11 mouse cellular contexts compared by ENCODE assay signal in the genomic region with DNA sequence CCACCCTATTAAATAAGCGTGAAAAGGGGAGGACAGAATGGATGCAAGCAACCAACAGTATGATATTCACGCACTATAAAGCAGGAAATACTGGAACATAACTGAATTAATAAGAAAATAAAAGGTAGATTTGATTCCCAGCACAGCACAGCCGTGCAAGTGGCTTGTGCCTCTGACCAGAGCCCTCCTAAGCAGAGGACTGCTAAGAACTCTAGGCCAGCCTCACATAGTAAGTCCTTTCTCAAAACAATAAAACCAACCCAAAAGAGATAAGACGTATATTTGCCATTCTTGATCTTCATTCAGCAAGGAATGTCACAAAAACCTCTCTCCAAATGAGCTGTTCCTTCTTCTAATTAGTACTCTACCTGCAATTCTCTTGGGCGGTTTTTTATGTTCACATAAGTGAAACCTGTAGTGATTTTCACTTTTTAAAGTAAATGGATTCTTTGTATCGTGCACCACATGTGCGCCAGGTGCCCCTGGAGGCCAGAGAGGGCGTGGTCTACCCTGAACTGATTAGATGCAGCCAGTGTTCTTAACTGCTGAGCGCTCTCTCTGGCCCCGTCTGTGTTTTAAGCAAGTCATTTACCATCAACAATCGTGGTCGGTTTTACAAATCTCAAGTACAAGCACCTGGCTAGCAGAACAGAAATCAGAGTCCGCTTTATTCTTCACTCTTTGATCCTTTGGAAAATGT.
DNase-seq lines count a peak whose midpoint lies in the region; ATAC-seq and TF ChIP-seq lines count a peak whose summit lies in the region.
"Had no signal": no experiment of that assay in that cellular context is flagged by ENCODE, and none has a peak within 500 bp of the region (broad histone marks: within the 10 kb centered on the region; RNA-seq: fewer than 3 reads in every experiment).

No protein-coding gene starts in this region.

- no peak overlapping the region for H3K4me2 ChIP-seq in embryonic facial prominence, embryonic 14.5 days (ENCODE audit: low read depth, low read length)
- H3K4me2 ChIP-seq in stomach, postnatal 0 days (replicated peaks; ENCODE audit: low read depth), result no peak overlapping the region
- no peak overlapping the region for H3K4me2 ChIP-seq in hindbrain, embryonic 11.5 days (replicated peaks; ENCODE audit: low read depth, low read length)
- H3K4me2 ChIP-seq: heart, embryonic 12.5 days had no signal

- DNase-seq in kidney, postnatal 14 days, result peak; percentile 14
- DNase-seq in kidney, postnatal 10 days, result no peak
- DNase-seq in embryonic facial prominence, embryonic 14.5 days (ENCODE audit: low spot score), result peak; percentile 30
- DNase-seq in liver, result peak; percentile 69
- DNase-seq in stomach, postnatal 0 days (ENCODE audit: low spot score), result peak; percentile 73
- DNase-seq in right cerebral cortex, postnatal 14 days, result no peak
- DNase-seq in hindbrain, embryonic 11.5 days (ENCODE audit: low spot score), result no peak
- DNase-seq: lung, adult 18-20 months had no signal

- no peak overlapping the region for H3K27ac ChIP-seq in embryonic facial prominence, embryonic 14.5 days (replicated peaks; ENCODE audit: low read depth, low read length)
- H3K27ac ChIP-seq in stomach, postnatal 0 days (replicated peaks), result no peak overlapping the region; the same call in 1 of the 2 replicates
- H3K27ac ChIP-seq in hindbrain, embryonic 11.5 days (ENCODE audit: low read depth, low read length), result no peak overlapping the region

- H3K9ac ChIP-seq in embryonic facial prominence, embryonic 14.5 days (ENCODE audit: low read depth, low read length), result no peak overlapping the region
- no peak overlapping the region for H3K9ac ChIP-seq in stomach, postnatal 0 days (ENCODE audit: low read length)
- H3K9ac ChIP-seq in hindbrain, embryonic 11.5 days (ENCODE audit: low read depth, low read length), result no peak overlapping the region
- H3K9ac ChIP-seq: heart, embryonic 12.5 days had no signal

- TF ChIP-seq CTCF in stomach, postnatal 0 days (IDR thresholded peaks at IDR 0.05; ENCODE audit: low read depth), result no peak

- TF ChIP-seq EP300 in stomach, postnatal 0 days (optimal IDR thresholded peaks at IDR 0.05), result no peak

- ATAC-seq in embryonic facial prominence, embryonic 14.5 days (ENCODE audit: low read depth), result no peak
- ATAC-seq in stomach, postnatal 0 days (ENCODE audit: low FRiP score, low TSS enrichment), result peak; percentile 76
- no peak for ATAC-seq in megakaryocyte, adult 5-6 weeks (ENCODE audit: poor library complexity, severe bottlenecking)
- ATAC-seq in hindbrain, embryonic 11.5 days (ENCODE audit: low FRiP score), result no peak
- ATAC-seq: inflammation-experienced regulatory T-cells, adult 6 months had no signal

- H3K4me1 ChIP-seq in embryonic facial prominence, embryonic 14.5 days (ENCODE audit: control insufficient read depth, insufficient read depth, low read length), result peaks cover 30% of the 10 kb centered on the region
- peaks cover 4% of the 10 kb centered on the region; the same call in 1 of the 2 replicates for H3K4me1 ChIP-seq in stomach, postnatal 0 days (replicated peaks; ENCODE audit: control insufficient read depth, insufficient read depth)
- H3K4me1 ChIP-seq in hindbrain, embryonic 11.5 days (replicated peaks; ENCODE audit: control insufficient read depth, insufficient read depth, low read length), result peaks cover 7% of the 10 kb centered on the region; the same call in 1 of the 2 replicates

- peaks cover 9% of the 10 kb centered on the region; the same call in 1 of the 2 replicates for H3K36me3 ChIP-seq in embryonic facial prominence, embryonic 14.5 days (ENCODE audit: control insufficient read depth, insufficient read depth, low read length)
- no peaks in the 10 kb centered on the region for H3K36me3 ChIP-seq in stomach, postnatal 0 days (ENCODE audit: control insufficient read depth, insufficient read depth, low read length)
- H3K36me3 ChIP-seq in hindbrain, embryonic 11.5 days (ENCODE audit: control insufficient read depth, insufficient read depth, low read length), result no peaks in the 10 kb centered on the region

- 40% methylated on average over 13 of the region's 13 CpGs for WGBS in embryonic facial prominence, embryonic 14.5 days
- 49% methylated on average over 13 of the region's 13 CpGs for WGBS in stomach, postnatal 0 days
- 70% methylated on average over 13 of the region's 13 CpGs for WGBS in hindbrain, embryonic 11.5 days

- no peaks in the 10 kb centered on the region for H3K9me3 ChIP-seq in embryonic facial prominence, embryonic 14.5 days (ENCODE audit: control insufficient read depth, low read length)
- no peaks in the 10 kb centered on the region for H3K9me3 ChIP-seq in stomach, postnatal 0 days (ENCODE audit: control insufficient read depth, low read length)
- H3K9me3 ChIP-seq in hindbrain, embryonic 11.5 days (ENCODE audit: control insufficient read depth, low read length), result no peaks in the 10 kb centered on the region
- H3K9me3 ChIP-seq: heart, embryonic 12.5 days had no signal

- no peak overlapping the region for H3K4me3 ChIP-seq in embryonic facial prominence, embryonic 14.5 days (ENCODE audit: low read depth, low read length)
- H3K4me3 ChIP-seq in stomach, postnatal 0 days (ENCODE audit: low read depth, low read length), result no peak overlapping the region
- no peak overlapping the region for H3K4me3 ChIP-seq in hindbrain, embryonic 11.5 days (ENCODE audit: low read depth, low read length)
- H3K4me3 ChIP-seq: heart, embryonic 12.5 days had no signal

- H3K27me3 ChIP-seq in embryonic facial prominence, embryonic 14.5 days (replicated peaks; ENCODE audit: control insufficient read depth, insufficient read depth, low read length), result no peaks in the 10 kb centered on the region
- H3K27me3 ChIP-seq in stomach, postnatal 0 days (ENCODE audit: control insufficient read depth, insufficient read depth, low read length), result no peaks in the 10 kb centered on the region
- H3K27me3 ChIP-seq in hindbrain, embryonic 11.5 days (ENCODE audit: control insufficient read depth, insufficient read depth, low read length), result no peaks in the 10 kb centered on the region
- H3K27me3 ChIP-seq: heart, embryonic 12.5 days had no signal

Comparison
In these comparisons a context has a peak if more than half of its experiments do, and no peak if none do; other contexts are left out.
1. DNase-seq: peak in kidney, postnatal 14 days (single experiment), embryonic facial prominence, embryonic 14.5 days (single experiment), liver (single experiment) and stomach, postnatal 0 days (single experiment); none in kidney, postnatal 10 days (single experiment), right cerebral cortex, postnatal 14 days (single experiment) and hindbrain, embryonic 11.5 days (single experiment).